Mouse (Mus musculus) heart, postnatal 0 days (tissue): ENCODE measurements around the gene Ndufa3. TPM values are rescaled to one million over a fixed set of nuclear protein-coding genes. Genes with fewer than 3 reads are reported as not detected.

ENCODE experiments used
- ATAC-seq: fragments of 200-750 bp; cut with Nextera tagmentation; 2 replicates; pipeline ENCODE4 v1.8.0; 2017; ENCODE audit warnings: low read depth, moderate number of reproducible peaks, moderate library complexity; ENCODE audit not compliant: insufficient read depth
- DNase-seq: peaks from one replicate; pipeline ENCODE4 v3.0.0-alpha.2; 2016; ENCODE audit warnings: low spot score
- H3K27ac ChIP-seq: fragments of 300-500 bp; sonication (generic); 2 replicates; pipeline ENCODE4 v1.5.1; 2014; ENCODE audit warnings: low read depth, mild to moderate bottlenecking
- H3K27me3 ChIP-seq: fragments of 300-500 bp; sonication (generic); 2 replicates; pipeline ENCODE4 v1.6.1; 2014; ENCODE audit warnings: low read length, mixed read lengths; ENCODE audit not compliant: control insufficient read depth, insufficient read depth
- H3K36me3 ChIP-seq: fragments of 300-500 bp; sonication (generic); replicated peaks from 2 replicates; pipeline ENCODE4 v1.6.1; 2014; ENCODE audit warnings: low read length, mixed read lengths; ENCODE audit not compliant: control insufficient read depth, insufficient read depth
- H3K4me1 ChIP-seq: fragments of 300-500 bp; sonication (generic); 2 replicates; pipeline ENCODE4 v1.6.1; 2014; ENCODE audit warnings: antibody characterized with exemption; ENCODE audit not compliant: control insufficient read depth, insufficient read depth
- H3K4me2 ChIP-seq: fragments of 300-500 bp; sonication (generic); 2 replicates; pipeline ENCODE4 v1.6.1; 2014; ENCODE audit warnings: low read depth, mild to moderate bottlenecking, low read length, moderate library complexity
- H3K4me3 ChIP-seq: fragments of 300-500 bp; sonication (generic); 2 replicates; pipeline ENCODE4 v1.5.1; 2014; ENCODE audit warnings: low read depth, low read length
- H3K9ac ChIP-seq: fragments of 300-500 bp; sonication (generic); replicated peaks from 2 replicates; pipeline ENCODE4 v1.6.1; 2014; ENCODE audit warnings: low read depth, low read length, mixed read lengths
- H3K9me3 ChIP-seq: fragments of 300-500 bp; sonication (generic); replicated peaks from 2 replicates; pipeline ENCODE4 v1.6.1; 2016; ENCODE audit warnings: low read length; ENCODE audit not compliant: control insufficient read depth
- CTCF ChIP-seq: IDR thresholded peaks from 2 replicates; pipeline ENCODE4 v1.5.1; 2016; ENCODE audit warnings: antibody characterized with exemption, control low read depth, low read depth
- EP300 ChIP-seq: IDR thresholded peaks from 2 replicates; pipeline ENCODE4 v1.6.1; 2016; ENCODE audit warnings: antibody characterized with exemption, low read depth
- WGBS: fragments of 180-500 bp; shearing (Covaris S2); extraction: QIAGEN DNeasy Blood & Tissue Kit; methylation state at CpG from one replicate; pipeline ENCODE4 v1.1.7; 2014; 5-methylcytosine and 5-hydroxymethylcytosine counted together
- polyA plus RNA-seq: library from polyadenylated mRNA; unstranded; fragments of >200 nt; fragmentation: Nextera tagmentation; extraction: Ambion mirVana; gene quantifications from 2 replicates; pipeline ENCODE4 v1.2.1, GENCODE M21; 2015
- total RNA-seq: library from RNA; depleted of rRNA; stranded (reverse); fragments of >200 nt; gene quantifications from 2 replicates; pipeline ENCODE4 v1.2.3, GENCODE M21; 2014; ENCODE audit warnings: low replicate concordance

Gene Ndufa3
- total and polyA plus RNA-seq, 2 experiments from 2014 or later = 1,160 to 1,410 TPM

GRCm38 (mm10) chr7:3601119-3601518, 16.1 kb upstream of the Ndufa3 start:
- Histone ChIP-seq H3K9me3 (no peaks in the 10 kb centered on the region), H3K4me2 (no peak overlapping the region), H3K27me3 (no peaks in the 10 kb centered on the region), H3K9ac (no peak overlapping the region), H3K4me3 (no peak overlapping the region), H3K4me1 (no peaks in the 10 kb centered on the region), H3K36me3 (no peaks in the 10 kb centered on the region), H3K27ac (no peak overlapping the region)
- 0 out of 2 replicates have a peak, but pooled peaks have one; percentile 27 for ATAC-seq
- DNase-seq = peak; percentile 56
- TF ChIP-seq EP300 (no peak), CTCF (peak; percentile 85)
- 7% methylated on average over 4 of the region's 4 CpGs for WGBS

DNA sequence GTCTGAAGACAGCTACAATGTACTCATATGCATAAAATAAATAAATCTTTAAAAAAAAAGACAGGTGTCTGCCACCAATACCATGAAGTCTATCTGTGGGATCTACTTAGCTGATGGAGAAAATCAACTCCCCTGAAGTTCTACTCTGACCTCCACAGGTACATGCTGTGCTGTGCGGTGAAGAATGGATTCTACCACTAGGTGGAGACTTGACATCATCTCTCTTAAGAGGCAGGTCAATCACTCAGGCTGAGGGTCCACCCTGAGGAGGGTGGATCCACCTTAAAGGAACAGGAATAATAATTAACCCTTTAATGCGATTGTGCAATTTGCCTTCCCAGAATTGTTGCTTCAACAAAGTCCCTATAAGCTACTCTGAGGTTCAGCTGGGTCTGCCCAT, 10.4 kb upstream of the Ndufa3 start:
- Histone ChIP-seq H3K4me2 (no peak overlapping the region), H3K27me3 (no peaks in the 10 kb centered on the region), H3K36me3 (no peaks in the 10 kb centered on the region), H3K4me3 (no peak overlapping the region), H3K9me3 (no peaks in the 10 kb centered on the region), H3K27ac (no peak overlapping the region), H3K9ac (no peak overlapping the region), H3K4me1 (0 out of 2 replicates have a peak, but pooled peaks cover 3% of the 10 kb centered on the region)
- ATAC-seq = peak; percentile 67
- TF ChIP-seq CTCF = peak; percentile 75
- TF ChIP-seq EP300 = no peak
- WGBS = 5% methylated on average over 2 of the region's 2 CpGs
- peak; percentile 51 for DNase-seq

DNA sequence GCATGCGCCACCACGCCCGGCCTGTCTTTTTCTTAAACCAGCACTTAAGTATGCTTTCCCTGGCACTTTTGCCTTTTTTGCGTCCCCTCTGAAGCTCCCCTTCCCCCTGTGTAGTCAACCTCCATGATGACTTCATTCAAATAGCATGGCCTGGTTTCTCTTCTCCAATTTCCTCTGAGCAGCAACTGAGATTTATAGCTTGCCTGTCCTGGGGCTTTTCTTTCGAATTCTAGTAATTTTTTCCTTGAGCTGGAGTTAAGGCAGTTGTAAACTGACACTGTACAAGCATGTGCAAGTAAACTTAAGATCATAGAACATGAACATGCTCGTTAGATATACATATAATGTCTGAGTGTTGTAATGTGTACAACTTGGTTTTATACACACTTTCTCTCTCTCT, 9.8 kb upstream of the Ndufa3 start:
- TF ChIP-seq EP300 (no peak), CTCF (no peak)
- Histone ChIP-seq H3K4me2 (no peak overlapping the region), H3K4me1 (0 out of 2 replicates have a peak, but pooled peaks cover 3% of the 10 kb centered on the region), H3K27me3 (no peaks in the 10 kb centered on the region), H3K9me3 (no peaks in the 10 kb centered on the region), H3K4me3 (no peak overlapping the region), H3K9ac (no peak overlapping the region), H3K36me3 (no peaks in the 10 kb centered on the region), H3K27ac (no peak overlapping the region)
- 75% methylated on average over 6 of the region's 6 CpGs for whole genome bisulfite sequencing
- DNase-seq (no peak), ATAC-seq (no peak)

DNA sequence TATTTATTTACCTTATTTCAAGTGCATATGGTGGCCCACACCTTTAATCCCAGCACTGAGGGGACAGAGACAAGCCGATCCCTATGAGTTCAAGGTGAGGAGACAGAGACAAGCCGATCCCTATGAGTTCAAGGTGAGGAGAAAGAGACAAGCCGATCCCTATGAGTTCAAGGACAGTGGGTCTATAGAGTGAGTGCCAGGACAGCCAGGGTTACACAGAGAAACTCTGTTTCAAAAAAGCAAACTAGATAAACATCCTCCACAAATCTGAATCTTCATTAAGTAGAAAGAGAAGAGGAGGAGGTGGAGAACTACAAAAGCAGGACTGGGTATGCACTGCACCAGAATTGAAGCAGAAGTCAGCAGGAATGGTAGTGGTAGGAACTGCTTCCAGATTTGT, 8.5 kb upstream of the Ndufa3 start:
- DNase-seq (no peak), ATAC-seq (0 out of 2 replicates have a peak, but pooled peaks have one; percentile 18)
- H3K4me3 ChIP-seq = no peak overlapping the region
- 0 out of 2 replicates have a peak, but pooled peaks cover 3% of the 10 kb centered on the region for H3K4me1 ChIP-seq
- no peak overlapping the region for H3K9ac ChIP-seq
- peak overlapping the region; percentile 81 for H3K27ac ChIP-seq
- no peak for TF ChIP-seq EP300
- no peak for TF ChIP-seq CTCF
- H3K4me2 ChIP-seq = peak overlapping the region; percentile 13; the same call in 1 of the 2 replicates
- H3K36me3 ChIP-seq = no peaks in the 10 kb centered on the region
- WGBS = 77% methylated on average over 3 of the region's 3 CpGs
- no peaks in the 10 kb centered on the region for H3K9me3 ChIP-seq
- H3K27me3 ChIP-seq = no peaks in the 10 kb centered on the region

GRCm38 (mm10) chr7:3609082-3609481, 8.1 kb upstream of the Ndufa3 start:
- H3K9me3 ChIP-seq = no peaks in the 10 kb centered on the region
- peak overlapping the region; percentile 13; the same call in 1 of the 2 replicates for H3K4me2 ChIP-seq
- DNase-seq (peak; percentile 73), ATAC-seq (peak; percentile 88)
- no peaks in the 10 kb centered on the region for H3K36me3 ChIP-seq
- TF ChIP-seq EP300 (no peak; the same call in 1 of the 2 replicates), CTCF (no peak)
- peak overlapping the region; percentile 81 for H3K27ac ChIP-seq
- no peaks in the 10 kb centered on the region for H3K27me3 ChIP-seq
- no peak overlapping the region for H3K4me3 ChIP-seq
- H3K9ac ChIP-seq = no peak overlapping the region
- 19% methylated on average over 3 of the region's 3 CpGs for WGBS
- 0 out of 2 replicates have a peak, but pooled peaks cover 3% of the 10 kb centered on the region for H3K4me1 ChIP-seq

GRCm38 (mm10) chr7:3610437-3610836, 6.7 kb upstream of the Ndufa3 start:
- Histone ChIP-seq H3K27ac (no peak overlapping the region), H3K4me2 (no peak overlapping the region), H3K27me3 (no peaks in the 10 kb centered on the region), H3K4me1 (0 out of 2 replicates have a peak, but pooled peaks cover 3% of the 10 kb centered on the region), H3K9ac (no peak overlapping the region), H3K4me3 (no peak overlapping the region), H3K9me3 (no peaks in the 10 kb centered on the region), H3K36me3 (no peaks in the 10 kb centered on the region)
- whole genome bisulfite sequencing = 53% methylated on average over 3 of the region's 3 CpGs
- ATAC-seq (no peak), DNase-seq (no peak)
- TF ChIP-seq EP300 (no peak), CTCF (no peak)
